Mouse (Mus musculus): ENCODE measurements at regions not wholly inside any gene's neighbourhood (a gene's known extent, or its start where the extent isn't known, plus 50 kb on each side); places are given as distances from the start of the nearest gene placed in this dataset.

DNA sequence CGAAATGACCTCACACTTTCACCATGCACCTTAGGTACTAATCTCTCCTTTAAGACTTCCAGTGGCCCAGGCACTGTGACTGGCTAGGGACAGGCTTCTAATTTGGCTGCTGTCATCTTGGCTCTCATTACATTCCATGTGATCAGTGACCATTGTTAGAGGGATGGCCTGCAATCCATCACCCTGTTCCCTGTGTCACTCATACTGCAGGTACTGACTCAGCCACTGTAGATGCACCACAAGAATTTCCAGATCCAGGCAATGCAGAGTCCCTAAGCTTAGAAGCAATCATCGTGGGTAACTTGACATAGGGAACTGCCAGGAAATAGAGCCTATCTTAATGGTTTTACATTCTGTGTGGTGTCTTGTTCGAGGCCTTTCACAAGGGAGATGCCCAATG lies 92.1 kb upstream of the Krr1 start:
- no peak for DNase-seq (ENCODE audit: extremely low read depth)
- no peak overlapping the region for H3K4me2 ChIP-seq (ENCODE audit: insufficient read depth, low read depth, poor library complexity, severe bottlenecking)
- H3K9ac ChIP-seq (ENCODE audit: insufficient read depth, low read depth), result no peak overlapping the region
- no peaks in the 10 kb centered on the region for H3K27me3 ChIP-seq (replicated peaks)
- no peaks in the 10 kb centered on the region for H3K36me3 ChIP-seq (replicated peaks in 1 of 2; ENCODE audit: control insufficient read depth in 1 of 2, insufficient read depth in 1 of 2, low read length in 1 of 2)
- in situ Hi-C loops (cut with MboI; ENCODE audit: low pct_ligation_motif_present, low pct_unique_long_range_greater_than_20kb, low sequenced_read_pairs) (no loop called here), dilution Hi-C loops (cut with MboI; ENCODE audit: extremely low pct_ligation_motif_present, extremely low pct_unique_long_range_greater_than_20kb, low sequenced_read_pairs) (no loop called here)
- no peaks in the 10 kb centered on the region for H3K4me1 ChIP-seq (ENCODE audit: control insufficient read depth in 1 of 2, insufficient read depth in 2 of 2)
- no peaks in the 10 kb centered on the region for H3K9me3 ChIP-seq (replicated peaks; ENCODE audit: low read length)
- H3K79me2 ChIP-seq (replicated peaks; ENCODE audit: control insufficient read depth, extremely low read depth, insufficient read depth, poor library complexity, severe bottlenecking), result no peaks in the 10 kb centered on the region
- TF ChIP-seq ZKSCAN1 (IDR thresholded peaks at IDR 0.05; ENCODE audit: borderline replicate concordance, low read depth, low read length) (no peak), ELF1 (IDR thresholded peaks at IDR 0.05; ENCODE audit: low read depth, low read length) (no peak), POLR2A (IDR thresholded peaks at IDR 0.05; ENCODE audit: low read depth, low read length) (no peak), MEF2A (IDR thresholded peaks at IDR 0.05; ENCODE audit: borderline replicate concordance, low read depth, low read length) (no peak), ZNF384 (IDR thresholded peaks at IDR 0.05; ENCODE audit: low read depth, low read length) (no peak), HCFC1 (IDR thresholded peaks at IDR 0.05; ENCODE audit: low read depth, low read length) (no peak), BHLHE40 (IDR thresholded peaks at IDR 0.05; ENCODE audit: low read depth, low read length) (no peak), MXI1 (IDR thresholded peaks at IDR 0.05; ENCODE audit: low read depth, low read length) (no peak), RCOR1 (conservative IDR thresholded peaks at IDR 0.05; ENCODE audit: low read depth, low read length) (no peak), NRF1 (IDR thresholded peaks at IDR 0.05; ENCODE audit: low read depth, low read length) (no peak), MAX (IDR thresholded peaks at IDR 0.05; ENCODE audit: low read length) (no peak), CHD1 (IDR thresholded peaks at IDR 0.05; ENCODE audit: low read depth, low read length) (no peak), CHD2 (IDR thresholded peaks at IDR 0.05; ENCODE audit: low read length) (no peak), TBP (conservative IDR thresholded peaks at IDR 0.05; ENCODE audit: low read depth, low read length) (no peak), USF1 (IDR thresholded peaks at IDR 0.05; ENCODE audit: low read depth, low read length) (no peak), GABPA (IDR thresholded peaks at IDR 0.05; ENCODE audit: insufficient replicate concordance, low read depth, low read length) (no peak), MYC (IDR thresholded peaks at IDR 0.05; ENCODE audit: low read depth, low read length) (no peak), RAD21 (IDR thresholded peaks at IDR 0.05; ENCODE audit: low read depth, low read length) (no peak)
- no peak overlapping the region for H3K27ac ChIP-seq (ENCODE audit: insufficient read depth, low read depth)
- no peak overlapping the region for H3K4me3 ChIP-seq (replicated peaks in 1 of 3; ENCODE audit: low read depth in 2 of 3, low read length in 2 of 3, poor library complexity in 1 of 3)

DNA sequence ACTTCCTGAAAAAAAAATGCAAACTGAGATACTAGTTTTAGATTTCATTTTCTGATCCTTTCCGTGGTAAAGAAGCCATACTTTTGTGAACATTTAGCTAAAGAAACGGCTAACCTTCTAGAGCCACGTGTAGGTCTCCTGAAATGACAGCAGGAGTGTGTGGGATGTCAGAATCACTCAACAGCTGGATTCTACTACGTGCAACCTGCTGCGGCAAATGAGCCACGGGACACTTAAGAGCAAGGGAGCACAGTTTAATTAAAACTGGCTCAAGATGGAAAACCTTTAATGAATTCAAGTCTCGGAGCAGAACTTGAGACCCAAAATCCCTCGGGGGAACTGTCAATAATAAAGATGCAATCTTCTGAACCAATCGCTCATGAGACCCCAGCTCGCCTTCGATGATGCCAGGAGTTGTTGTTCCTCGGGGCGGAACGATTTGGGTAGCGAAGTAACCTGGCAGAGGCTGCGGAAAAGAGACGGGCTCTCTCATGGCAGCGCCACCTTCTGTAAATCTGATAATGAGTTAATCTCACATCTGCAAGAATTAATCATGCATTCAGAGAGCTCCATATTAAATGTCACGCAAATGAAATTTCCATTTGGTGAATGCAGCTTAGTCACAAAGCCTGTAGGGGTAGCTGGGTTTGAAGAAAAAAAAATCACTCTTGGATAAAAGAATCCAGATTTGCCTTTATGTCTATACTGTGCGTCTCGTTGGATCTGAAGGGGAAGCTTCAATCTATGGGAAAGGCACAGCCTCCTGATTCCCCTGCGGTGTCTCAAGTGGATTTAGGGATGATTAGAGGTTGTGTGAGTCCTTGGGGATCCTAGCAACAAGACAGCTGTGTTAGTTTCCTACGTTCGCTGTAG lies 90.9 kb upstream of the Krr1 start:
- Histone ChIP-seq H3K4me2 (ENCODE audit: insufficient read depth, low read depth, poor library complexity, severe bottlenecking) (no peak overlapping the region), H3K27ac (ENCODE audit: insufficient read depth, low read depth) (no peak overlapping the region), H3K79me2 (replicated peaks; ENCODE audit: control insufficient read depth, extremely low read depth, insufficient read depth, poor library complexity, severe bottlenecking) (no peaks in the 10 kb centered on the region), H3K9me3 (replicated peaks; ENCODE audit: low read length) (no peaks in the 10 kb centered on the region), H3K9ac (ENCODE audit: insufficient read depth, low read depth) (no peak overlapping the region), H3K36me3 (replicated peaks in 1 of 2; ENCODE audit: control insufficient read depth in 1 of 2, insufficient read depth in 1 of 2, low read length in 1 of 2) (no peaks in the 10 kb centered on the region), H3K4me3 (replicated peaks in 1 of 3; ENCODE audit: low read depth in 2 of 3, low read length in 2 of 3, poor library complexity in 1 of 3) (no peak overlapping the region), H3K4me1 (ENCODE audit: control insufficient read depth in 1 of 2, insufficient read depth in 2 of 2) (no peaks in the 10 kb centered on the region), H3K27me3 (replicated peaks) (no peaks in the 10 kb centered on the region)
- dilution Hi-C loops (cut with MboI; ENCODE audit: extremely low pct_ligation_motif_present, extremely low pct_unique_long_range_greater_than_20kb, low sequenced_read_pairs), result no loop called here
- no peak for TF ChIP-seq RCOR1 (conservative IDR thresholded peaks at IDR 0.05; ENCODE audit: low read depth, low read length)
- no peak for TF ChIP-seq POLR2A (IDR thresholded peaks at IDR 0.05; ENCODE audit: low read depth, low read length)
- TF ChIP-seq MAFK (IDR thresholded peaks at IDR 0.05; ENCODE audit: insufficient replicate concordance, low read length), result no peak
- no peak for DNase-seq (ENCODE audit: extremely low read depth)
- in situ Hi-C loops (cut with MboI; ENCODE audit: low pct_ligation_motif_present, low pct_unique_long_range_greater_than_20kb, low sequenced_read_pairs), result no loop called here
